Mouse (Mus musculus) heart, embryonic 14.5 days (tissue): ENCODE data around the gene Comtd1. TPM values are rescaled to one million over a fixed set of nuclear protein-coding genes. Genes with fewer than 3 reads are reported as not detected.

Experiments used
- ATAC-seq: fragments of 200-750 bp; cut with Nextera tagmentation; 2 replicates; pipeline ENCODE4 v1.8.0; 2017; ENCODE audit warnings: low read depth, moderate TSS enrichment; ENCODE audit not compliant: insufficient number of reproducible peaks, insufficient read depth, low FRiP score
- H3K27ac ChIP-seq, 2 experiments: fragments of 200-500 bp in 1 of 2; fragments of 300-500 bp in 1 of 2; sonication (generic) in 1 of 2; replicated peaks in 1 of 2; 2 replicates each; pipeline ENCODE4 v1.5.1; 2012 to 2014; ENCODE audit warnings: low read depth in 2 of 2, low read length in 2 of 2, control low read depth in 1 of 2, mild to moderate bottlenecking in 1 of 2, mixed read lengths in 1 of 2; ENCODE audit not compliant: control insufficient read depth in 1 of 2, insufficient read depth in 1 of 2
- H3K27me3 ChIP-seq: fragments of 300-500 bp; sonication (generic); 2 replicates; pipeline ENCODE4 v1.6.1; 2014; ENCODE audit warnings: mild to moderate bottlenecking, low read length, control low read depth; ENCODE audit not compliant: control insufficient read depth, insufficient read depth
- H3K36me3 ChIP-seq: fragments of 300-500 bp; sonication (generic); 2 replicates; pipeline ENCODE4 v1.6.1; 2014; ENCODE audit warnings: mild to moderate bottlenecking, control low read depth, low read length, mixed read lengths; ENCODE audit not compliant: control insufficient read depth, insufficient read depth
- H3K4me1 ChIP-seq, 2 experiments: fragments of 200-500 bp in 1 of 2; fragments of 300-500 bp in 1 of 2; sonication (generic) in 1 of 2; 2 replicates each; pipeline ENCODE4 v1.6.1; 2012 to 2014; ENCODE audit warnings: low read length in 2 of 2, control low read depth in 1 of 2, mixed read lengths in 1 of 2; ENCODE audit not compliant: control insufficient read depth in 2 of 2, insufficient read depth in 2 of 2
- H3K4me2 ChIP-seq: fragments of 300-500 bp; sonication (generic); 2 replicates; pipeline ENCODE4 v1.6.1; 2014; ENCODE audit warnings: mild to moderate bottlenecking, low read length
- H3K4me3 ChIP-seq, 2 experiments: fragments of 200-500 bp in 1 of 2; fragments of 300-500 bp in 1 of 2; sonication (generic) in 1 of 2; 2 replicates each; pipeline ENCODE4 v1.5.1; 2012 to 2014; ENCODE audit warnings: low read length in 2 of 2, mild to moderate bottlenecking in 2 of 2, control low read depth in 1 of 2, low read depth in 1 of 2, moderate library complexity in 1 of 2; ENCODE audit not compliant: control insufficient read depth in 1 of 2, insufficient read depth in 1 of 2
- H3K9ac ChIP-seq: fragments of 300-500 bp; sonication (generic); 2 replicates; pipeline ENCODE4 v1.6.1; 2014; ENCODE audit warnings: mild to moderate bottlenecking, low read length
- H3K9me3 ChIP-seq: fragments of 300-500 bp; sonication (generic); 2 replicates; pipeline ENCODE4 v1.6.1; 2016; ENCODE audit warnings: low read length, control low read depth; ENCODE audit not compliant: control insufficient read depth
- WGBS: fragments of 180-500 bp; shearing (Covaris S2); extraction: QIAGEN DNeasy Blood & Tissue Kit; methylation state at CpG from one replicate; pipeline ENCODE4 v1.1.7; 2014; 5-methylcytosine and 5-hydroxymethylcytosine counted together
- polyA plus RNA-seq: library from polyadenylated mRNA; unstranded; fragments of >200 nt; fragmentation: Nextera tagmentation; extraction: Ambion mirVana; gene quantifications from 2 replicates; pipeline ENCODE4 v1.2.1, GENCODE M21; 2014

Comtd1 gene
- polyA plus RNA-seq, 1 experiment from 2014 or later, result 41.0 TPM

- no peaks in the 10 kb centered on the region for H3K27me3 ChIP-seq
- H3K27ac ChIP-seq, result peak overlapping the region; percentile 63 to 86
- peaks cover 45% of the 10 kb centered on the region for H3K36me3 ChIP-seq
- ATAC-seq, result peak; percentile 24
- H3K4me3 ChIP-seq, result peak overlapping the region; percentile 82 to 85
- H3K9me3 ChIP-seq, result no peaks in the 10 kb centered on the region
- H3K4me2 ChIP-seq, result peak overlapping the region; percentile 69
- under 1% methylated on average over 50 of the region's 50 CpGs for WGBS
- peak overlapping the region; percentile 87 for H3K9ac ChIP-seq
- H3K4me1 ChIP-seq, result peaks cover 17 to 23% of the 10 kb centered on the region in 2 experiments
Observed at GRCm38 (mm10) chr14:21847381-21848165, 1.2 kb downstream of the Comtd1 start.

- H3K4me1 ChIP-seq, result peaks cover 18 to 29% of the 10 kb centered on the region in 2 experiments
- peak overlapping the region; percentile 2 to 86; a peak in 3 of 4 replicates for H3K27ac ChIP-seq
- 14% methylated on average over 10 of the region's 10 CpGs for WGBS
Observed at GRCm38 (mm10) chr14:21846827-21847380, 1.9 kb downstream of the Comtd1 start.

GRCm38 (mm10) chr14:21843263-21843662 is 5.5 kb downstream of the Comtd1 start:
- H3K9ac ChIP-seq, result no peak overlapping the region; the same call in 1 of the 2 replicates
- peak overlapping the region; percentile 29 to 61; a peak in 2 of 4 replicates for H3K27ac ChIP-seq
- H3K4me3 ChIP-seq, result no peak overlapping the region
- no peak overlapping the region for H3K4me2 ChIP-seq
- peaks cover 20 to 38% of the 10 kb centered on the region in 2 experiments for H3K4me1 ChIP-seq
- H3K9me3 ChIP-seq, result no peaks in the 10 kb centered on the region
- H3K36me3 ChIP-seq, result peaks cover 88% of the 10 kb centered on the region
- ATAC-seq, result no peak
- 17% methylated on average over 6 of the region's 6 CpGs for WGBS
- no peaks in the 10 kb centered on the region for H3K27me3 ChIP-seq

More at GRCm38 (mm10) chr14:21846827-21847380, 1.9 kb downstream of the Comtd1 start:
- Histone ChIP-seq H3K9me3 (no peaks in the 10 kb centered on the region), H3K27me3 (no peaks in the 10 kb centered on the region), H3K4me3 (peak overlapping the region in 1 of 2 experiments; percentile 82; a peak in 2 of 4 replicates), H3K36me3 (peaks cover 52% of the 10 kb centered on the region), H3K4me2 (peak overlapping the region; percentile 69), H3K9ac (peak overlapping the region; percentile 87; the same call in 1 of the 2 replicates)
- no peak for ATAC-seq

- Histone ChIP-seq H3K36me3 (peaks cover 100% of the 10 kb centered on the region), H3K9ac (no peak overlapping the region), H3K4me3 (no peak overlapping the region), H3K27me3 (no peaks in the 10 kb centered on the region), H3K4me2 (no peak overlapping the region), H3K27ac (peak overlapping the region in 1 of 2 experiments; percentile 61; a peak in 2 of 4 replicates), H3K4me1 (peaks cover 16 to 38% of the 10 kb centered on the region in 2 experiments), H3K9me3 (no peaks in the 10 kb centered on the region)
- WGBS, result 54% methylated on average over 5 of the region's 5 CpGs
- no peak; the same call in 1 of the 2 replicates for ATAC-seq
Observed at GRCm38 (mm10) chr14:21841819-21842592, 6.8 kb downstream of the Comtd1 start.

- WGBS, result 38% methylated on average over 8 of the region's 8 CpGs
- Histone ChIP-seq H3K4me2 (no peak overlapping the region), H3K4me1 (peaks cover 12 to 44% of the 10 kb centered on the region in 2 experiments), H3K9ac (no peak overlapping the region), H3K36me3 (peaks cover 99% of the 10 kb centered on the region), H3K27ac (no peak overlapping the region; a peak in 1 of 4 replicates), H3K27me3 (no peaks in the 10 kb centered on the region), H3K9me3 (no peaks in the 10 kb centered on the region), H3K4me3 (no peak overlapping the region)
- no peak for ATAC-seq
Observed at GRCm38 (mm10) chr14:21838336-21839017, 10.3 kb downstream of the Comtd1 start.

- H3K27me3 ChIP-seq, result no peaks in the 10 kb centered on the region
- H3K4me2 ChIP-seq, result peak overlapping the region; percentile 93
- peak overlapping the region; percentile 95 to 96 for H3K4me3 ChIP-seq
- ATAC-seq, result no peak
- WGBS, result under 1% methylated on average over 28 of the region's 28 CpGs
- H3K9me3 ChIP-seq, result no peaks in the 10 kb centered on the region
- peak overlapping the region; percentile 97 for H3K9ac ChIP-seq
- H3K27ac ChIP-seq, result peak overlapping the region; percentile 97
- peaks cover 10 to 30% of the 10 kb centered on the region in 2 experiments for H3K4me1 ChIP-seq
- peaks cover 42% of the 10 kb centered on the region for H3K36me3 ChIP-seq
Observed at GRCm38 (mm10) chr14:21831830-21832403, 16.9 kb downstream of the Comtd1 start.
